Mouse (Mus musculus) retina, adult 2 months (tissue): ENCODE data around the gene Socs1.
"Not testable (repeated sequence)": the region's sequence is repeated elsewhere in the genome, so short reads cannot be mapped to it uniquely, and the experiment has no call there.

ENCODE experiments used
- DNase-seq: peaks from one replicate; pipeline ENCODE4 v3.0.0-alpha.2; 2012; ENCODE audit warnings: low read depth, low spot score

The Socs1 gene

GRCm38 (mm10) chr16:10785371-10786231, at the start of gene Socs1:
Gene Socs1, minus strand, starts transcription at chr16:10785536.
- peak; percentile 53 for DNase-seq

GRCm38 (mm10) chr16:10834542-10834910, 49.2 kb upstream of the Socs1 start:
- no peak for DNase-seq

GRCm38 (mm10) chr16:10828461-10828805, 43.1 kb upstream of the Socs1 start:
- no peak for DNase-seq

- DNase-seq, result no peak
These were observed 42.6 kb upstream of the Socs1 start for GRCm38 (mm10) chr16:10827766-10828460.

GRCm38 (mm10) chr16:10827269-10827668, 41.9 kb upstream of the Socs1 start:
- no peak for DNase-seq

GRCm38 (mm10) chr16:10825840-10826239, 40.5 kb upstream of the Socs1 start:
- no peak for DNase-seq

DNA sequence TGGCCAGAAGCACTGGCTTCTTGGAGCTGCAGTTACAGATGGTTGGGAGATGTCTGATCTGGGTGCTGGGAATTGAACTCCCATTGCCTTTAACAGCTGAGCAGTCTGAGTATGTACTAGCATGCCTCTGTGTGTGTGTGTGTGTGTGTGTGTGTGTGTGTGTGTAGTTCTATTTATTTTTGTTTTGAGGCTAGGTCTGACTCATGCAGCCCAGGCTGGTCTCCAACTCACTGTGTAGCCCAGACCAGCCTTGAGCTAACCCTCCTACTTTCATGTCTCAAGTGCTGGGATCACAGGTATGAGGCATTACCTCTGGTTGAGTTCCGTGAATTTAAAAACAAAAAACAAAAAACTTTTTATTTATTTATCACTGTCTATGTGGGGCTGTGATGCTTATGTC, 39.2 kb upstream of the Socs1 start:
- no peak for DNase-seq

DNA sequence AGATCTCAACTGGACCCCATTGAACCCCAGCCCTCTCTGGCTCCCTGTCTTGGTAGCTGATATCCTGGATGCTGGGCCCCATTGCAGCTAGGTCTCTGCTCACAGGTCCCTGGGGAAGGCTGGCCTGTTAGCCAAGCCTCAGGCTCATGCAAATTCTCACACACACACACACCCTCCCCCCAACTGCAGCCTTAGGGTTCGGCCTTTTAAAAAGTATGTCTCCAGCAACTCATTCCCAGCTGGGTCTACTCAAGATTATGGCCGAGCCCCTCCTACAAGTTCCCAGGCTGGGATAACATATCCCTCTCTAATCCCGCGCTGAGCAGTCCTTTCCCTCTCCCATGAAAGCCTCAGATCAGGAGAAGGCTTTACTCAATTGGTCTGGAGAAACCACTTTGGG, 36.1 kb upstream of the Socs1 start:
- no peak for DNase-seq

GRCm38 (mm10) chr16:10819966-10820365, 34.6 kb upstream of the Socs1 start:
- no peak for DNase-seq

DNA sequence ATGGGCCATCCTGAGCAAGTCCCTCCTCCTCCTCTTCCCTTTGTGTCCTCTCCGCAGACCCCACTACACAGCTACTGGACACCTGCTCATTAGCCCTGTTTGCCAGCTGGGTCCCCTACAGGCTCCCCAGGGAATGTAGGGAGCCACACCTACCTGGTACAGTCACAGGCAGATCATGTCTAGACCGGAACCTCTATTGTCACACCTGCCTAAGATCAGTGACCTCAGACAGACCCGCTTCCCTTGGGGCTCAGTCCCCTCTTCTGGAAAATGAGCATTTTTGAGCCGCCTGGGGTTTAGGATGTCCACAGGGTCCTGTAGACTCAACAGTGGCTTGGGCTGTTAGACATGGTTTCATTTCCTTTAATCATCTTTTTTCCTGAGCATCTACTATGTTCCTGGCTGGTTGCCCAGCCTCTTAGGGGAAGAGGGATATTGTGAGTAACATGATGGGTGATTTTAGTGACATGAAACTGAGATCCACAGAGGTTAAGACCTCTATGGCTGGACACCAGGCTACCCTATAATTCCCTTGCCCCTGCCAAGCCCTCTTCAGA, 33.3 kb upstream of the Socs1 start:
- DNase-seq, result no peak

- no peak for DNase-seq
These were observed 29.5 kb upstream of the Socs1 start for GRCm38 (mm10) chr16:10814864-10815263.

DNA sequence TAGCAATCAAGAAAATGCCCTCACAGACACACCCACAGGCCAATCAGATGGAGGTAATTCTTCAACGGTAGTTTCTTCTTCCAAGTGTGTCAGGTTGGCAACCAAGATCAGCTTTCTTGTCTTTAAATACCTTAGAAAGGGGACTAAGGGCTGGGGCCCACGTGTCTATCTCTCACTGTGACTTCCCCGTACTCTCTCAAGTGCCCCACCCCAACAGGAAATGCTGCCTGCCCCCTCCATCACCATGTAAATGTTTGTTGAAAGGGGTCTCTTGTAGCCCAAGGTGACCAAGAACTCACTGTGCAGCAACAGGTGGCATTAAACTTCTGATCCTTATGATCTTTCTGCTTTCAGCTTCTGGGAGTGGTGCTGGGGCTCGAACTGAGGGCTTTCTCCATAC, 28.4 kb upstream of the Socs1 start:
- DNase-seq, result no peak

DNA sequence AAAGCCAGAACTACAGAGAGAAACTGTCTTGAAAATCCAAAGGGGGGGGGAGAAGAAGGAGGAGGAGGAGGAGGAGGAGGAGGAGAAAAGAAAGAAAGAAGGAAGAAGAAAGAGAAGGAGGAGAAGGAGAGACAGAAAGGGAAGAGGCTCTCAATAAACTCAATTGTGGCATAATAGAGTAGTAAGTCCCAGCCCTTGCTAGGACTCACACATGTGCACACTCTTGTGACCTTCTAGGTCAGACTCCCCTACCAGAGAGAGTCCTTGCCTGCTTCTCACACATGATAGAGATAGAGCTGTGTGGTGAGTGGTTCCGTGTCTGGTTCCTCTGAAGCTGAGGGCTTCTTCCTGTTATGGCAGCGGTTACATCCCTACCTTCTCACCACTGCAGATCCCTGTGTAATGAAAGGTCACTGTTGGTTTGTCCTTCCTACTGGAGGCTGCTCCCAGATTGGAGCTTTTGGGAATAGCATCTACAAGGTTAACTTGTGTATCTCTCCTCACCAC, 27.6 kb upstream of the Socs1 start, which contains the start of gene Gm11172:
Gene Gm11172 (plus strand): TSS at position 51 of the 507 bp plus-strand sequence.
- no peak for DNase-seq

GRCm38 (mm10) chr16:10810376-10810775, 25.0 kb upstream of the Socs1 start:
- DNase-seq, result no peak

DNA sequence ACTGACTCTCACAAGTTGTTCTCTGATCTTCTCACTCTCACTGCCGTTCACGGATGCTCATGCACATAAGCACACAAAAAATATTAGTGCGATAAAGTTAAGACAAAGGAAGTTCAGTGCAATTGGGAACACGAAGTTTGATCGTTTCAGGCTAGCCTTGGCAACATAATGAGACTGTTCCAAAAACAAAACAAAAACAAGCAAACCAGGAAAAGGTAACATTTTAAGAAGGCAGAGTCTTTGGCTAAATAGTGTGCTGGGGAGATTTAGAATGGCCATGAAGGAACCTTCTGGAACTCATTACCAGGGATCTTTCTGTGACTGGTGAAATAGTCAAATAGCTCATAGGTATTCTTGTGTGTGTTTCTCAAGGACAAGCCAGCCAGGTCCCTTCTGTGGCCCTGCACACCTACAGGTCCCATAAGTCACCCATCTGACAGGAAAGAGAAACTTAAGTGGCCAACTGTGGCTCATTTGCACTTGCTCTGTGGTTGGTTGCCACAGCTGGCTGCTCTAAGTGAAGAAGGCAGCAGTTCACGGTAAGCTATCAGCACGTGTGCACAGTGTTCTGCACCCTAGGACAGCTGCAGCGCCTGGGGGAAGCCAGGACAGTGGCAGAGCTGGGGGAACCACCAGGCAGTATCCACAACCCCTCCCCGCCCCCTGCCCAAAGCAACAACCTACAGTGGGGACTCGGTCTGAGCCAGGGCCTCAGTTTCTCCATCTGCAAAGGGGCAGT, 20.6 kb upstream of the Socs1 start, which contains the start of gene Prm1:
Gene Prm1 (minus strand): TSS at position 51 of the 739 bp plus-strand sequence.
- DNase-seq, result no peak

- DNase-seq, result not testable (repeated sequence)
These were observed 17.1 kb upstream of the Socs1 start for GRCm38 (mm10) chr16:10802420-10802819.

DNA sequence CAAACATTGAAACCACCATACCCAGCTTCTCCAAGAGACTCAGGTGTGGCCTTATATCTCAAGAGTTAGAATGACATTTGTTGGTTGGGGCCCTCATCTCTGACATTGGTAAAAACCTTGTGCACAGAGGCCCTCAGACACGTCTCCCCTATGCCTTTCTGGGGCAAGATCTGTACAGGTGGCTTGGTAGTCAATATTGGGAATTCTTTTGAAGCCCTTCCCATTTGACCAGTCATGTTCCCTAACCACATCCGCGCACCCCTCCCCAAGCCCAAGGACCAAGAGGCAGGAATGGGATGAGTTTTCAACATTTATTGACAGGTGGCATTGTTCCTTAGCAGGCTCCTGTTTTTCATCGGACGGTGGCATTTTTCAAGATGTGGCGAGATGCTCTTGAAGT, 10.7 kb upstream of the Socs1 start, which contains the start of gene Prm2:
Gene Prm2 (minus strand): TSS at position 101 of the 400 bp plus-strand sequence.
- DNase-seq, result no peak

DNA sequence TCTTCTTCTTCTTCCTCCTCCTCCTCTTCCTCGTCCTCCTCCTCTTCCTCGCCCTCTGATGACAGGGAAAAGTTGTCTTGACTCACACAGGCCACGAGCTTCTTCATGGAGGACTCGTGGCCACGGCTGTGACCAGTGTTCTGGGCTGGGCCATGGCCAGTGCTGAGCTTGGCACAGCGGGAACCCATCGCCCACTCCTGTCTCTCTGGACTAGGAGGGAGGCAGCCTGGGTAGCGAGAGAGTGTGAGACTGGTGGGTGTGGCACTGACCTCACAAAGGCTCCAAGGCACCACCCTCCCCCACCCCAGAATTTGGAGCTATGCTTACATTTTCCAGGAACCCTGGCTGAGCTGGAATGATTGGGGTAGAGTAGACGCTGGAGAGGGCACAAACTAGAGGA, 5.4 kb upstream of the Socs1 start, which contains the start of gene Prm3:
Gene Prm3 (minus strand): TSS at position 213 of the 400 bp plus-strand sequence.
- DNase-seq, result no peak

- DNase-seq, result no peak
These were observed 3.5 kb upstream of the Socs1 start for GRCm38 (mm10) chr16:10788866-10789265.

GRCm38 (mm10) chr16:10788271-10788670, 2.9 kb upstream of the Socs1 start, which contains the start of gene Tnp2:
Gene Tnp2, minus strand, starts transcription at chr16:10788660.
- DNase-seq, result no peak

GRCm38 (mm10) chr16:10787548-10788058, 2.3 kb upstream of the Socs1 start:
- DNase-seq, result no peak
